ENCODE assay signal across 8 mouse cellular contexts in genomic region chr16:72028216-72028610, GRCm38 (mm10).
A peak's percentile ranks its signal among the peaks of the same experiment; 100 is the strongest.
DNase-seq lines count a peak whose midpoint lies in the region; ATAC-seq and TF ChIP-seq lines count a peak whose summit lies in the region.

No protein-coding gene starts in this region.

- 0 out of 2 replicates have a peak overlapping the region, but pooled peaks have one; percentile 43 for H3K9ac ChIP-seq in heart, embryonic 11.5 days (ENCODE audit: low read depth, low read length)
- no peak overlapping the region for H3K9ac ChIP-seq in liver, embryonic 13.5 days

- no peak overlapping the region for H3K27ac ChIP-seq in heart, embryonic 11.5 days (ENCODE audit: low read depth, low read length)
- no peak overlapping the region for H3K27ac ChIP-seq in liver, embryonic 13.5 days

- peak overlapping the region; percentile 52 for H3K4me3 ChIP-seq in heart, embryonic 11.5 days (ENCODE audit: low read depth, low read length)
- no peak overlapping the region for H3K4me3 ChIP-seq in liver, embryonic 13.5 days (replicated peaks)
- H3K4me3 ChIP-seq in lung, adult 2 months (replicated peaks; ENCODE audit: extremely low read depth, low read depth, low read length), result no peak overlapping the region

- H3K36me3 ChIP-seq in heart, embryonic 11.5 days (ENCODE audit: control insufficient read depth, insufficient read depth, low read length), result no peaks in the 10 kb centered on the region
- no peaks in the 10 kb centered on the region for H3K36me3 ChIP-seq in liver, embryonic 13.5 days

- no peak for DNase-seq in heart, adult 11 months
- DNase-seq in right cerebral cortex, adult 2 months (ENCODE audit: low spot score in 2 of 2), result peak; percentile 4 to 19
- no peak for DNase-seq in right cerebral cortex, adult 18-20 months
- DNase-seq in liver, embryonic 13.5 days, result no peak
- no peak for DNase-seq in B cell, adult 2 months
- no peak for DNase-seq in cerebellum, postnatal 14 days
- DNase-seq in lung, adult 2 months, result no peak

- peak overlapping the region; percentile 92 for H3K4me2 ChIP-seq in heart, embryonic 11.5 days
- H3K4me2 ChIP-seq in liver, embryonic 13.5 days, result peak overlapping the region; percentile 2; the same call in 1 of the 2 replicates

- 0 out of 2 replicates have a peak, but pooled peaks cover 4% of the 10 kb centered on the region for H3K4me1 ChIP-seq in heart, embryonic 11.5 days (ENCODE audit: control insufficient read depth, insufficient read depth, low read length)
- H3K4me1 ChIP-seq in liver, embryonic 13.5 days (replicated peaks), result no peaks in the 10 kb centered on the region
- no peaks in the 10 kb centered on the region for H3K4me1 ChIP-seq in lung, adult 2 months (ENCODE audit: control insufficient read depth, insufficient read depth, low read length)

- no peak for TF ChIP-seq POLR2A in lung, adult 2 months (IDR thresholded peaks at IDR 0.05; ENCODE audit: borderline replicate concordance, extremely low read depth, low read depth, low read length)

- H3K27me3 ChIP-seq in heart, embryonic 11.5 days (ENCODE audit: control insufficient read depth, insufficient read depth, low read length), result peaks cover 10% of the 10 kb centered on the region
- peaks cover 24% of the 10 kb centered on the region for H3K27me3 ChIP-seq in liver, embryonic 13.5 days

- no peaks in the 10 kb centered on the region for H3K9me3 ChIP-seq in heart, embryonic 11.5 days (replicated peaks; ENCODE audit: control insufficient read depth, low read length)
- no peaks in the 10 kb centered on the region for H3K9me3 ChIP-seq in liver, embryonic 13.5 days (replicated peaks)

- no peak for TF ChIP-seq CTCF in lung, adult 2 months (IDR thresholded peaks at IDR 0.05; ENCODE audit: insufficient read depth, low read length)

- 8% methylated on average over 6 of the region's 6 CpGs for WGBS in heart, embryonic 11.5 days (ENCODE audit: insufficient replicate concordance)
- WGBS in liver, embryonic 13.5 days (ENCODE audit: insufficient replicate concordance), result 10% methylated on average over 6 of the region's 6 CpGs
- 6% methylated on average over 6 of the region's 6 CpGs for WGBS in lung, adult 2 months

- ATAC-seq in heart, embryonic 11.5 days (replicated peaks; ENCODE audit: insufficient number of reproducible peaks, low FRiP score, low TSS enrichment), result no peak
- no peak for ATAC-seq in liver, embryonic 13.5 days (ENCODE audit: low read depth)

Comparison
In these comparisons a context has a peak if more than half of its experiments do, and no peak if none do; other contexts are left out.
1. DNase-seq: peak in right cerebral cortex, adult 2 months (2 of 2); none in heart, adult 11 months (single experiment), right cerebral cortex, adult 18-20 months (single experiment), liver, embryonic 13.5 days (single experiment), B cell, adult 2 months (0 of 2), cerebellum, postnatal 14 days (0 of 2) and lung, adult 2 months (single experiment).